Mouse (Mus musculus) adrenal gland, postnatal 36 days (tissue): ENCODE results near the gene Zfr2. TPM values are rescaled to one million over a fixed set of nuclear protein-coding genes. Genes with fewer than 3 reads are reported as not detected.
A peak's percentile ranks its signal among the peaks of the same experiment; 100 is the strongest.
"Not testable (repeated sequence)": the region's sequence is repeated elsewhere in the genome, so short reads cannot be mapped to it uniquely, and the experiment has no call there.

Experiments used
- DNase-seq, 2 experiments: peaks; one replicate each; pipeline ENCODE4 v3.0.0; 2021; ENCODE audit warnings: mixed read lengths in 1 of 2
- total RNA-seq, 2 experiments: library from RNA; stranded (reverse); gene quantifications; 2 replicates each; pipeline ENCODE4 v1.2.3; 2021

Gene Zfr2
- total RNA-seq, 2 experiments from 2014 or later: 9.2 to 14.2 TPM

DNA sequence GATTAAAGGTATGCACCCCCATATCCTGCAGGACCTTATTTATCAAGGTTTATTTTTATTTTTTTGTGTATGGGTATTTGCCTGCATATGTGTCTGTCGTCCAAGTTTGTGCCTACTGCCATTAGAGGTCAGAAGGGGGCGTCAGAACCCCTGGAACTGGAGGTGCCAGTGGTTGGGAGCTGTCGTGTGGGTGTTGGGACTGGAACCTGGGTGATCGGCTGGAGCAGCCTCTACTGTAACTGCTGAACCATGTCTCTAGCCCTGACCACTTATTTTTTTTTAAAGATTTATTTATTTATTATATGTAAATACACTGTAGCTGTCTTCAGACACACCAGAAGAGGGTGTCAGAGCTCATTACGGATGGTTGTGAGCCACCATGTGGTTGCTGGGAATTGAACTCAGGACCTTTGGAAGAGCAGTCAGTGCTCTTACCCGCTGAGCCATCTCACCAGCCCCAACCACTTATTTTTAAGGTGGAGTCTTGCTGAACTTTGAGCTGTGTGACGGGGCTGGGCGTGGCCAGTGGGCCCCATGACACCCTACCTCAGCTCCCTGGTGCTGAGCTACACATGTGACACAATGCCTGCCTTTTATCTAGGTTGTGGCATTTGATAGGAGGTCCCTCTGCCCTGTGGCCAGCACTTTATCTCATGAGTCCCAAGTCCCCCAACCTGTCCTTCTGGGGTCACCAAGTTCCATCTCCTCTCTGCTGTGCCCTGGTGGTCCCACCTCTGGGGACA lies 29.8 kb upstream of the Zfr2 start:
- DNase-seq: no peak

DNA sequence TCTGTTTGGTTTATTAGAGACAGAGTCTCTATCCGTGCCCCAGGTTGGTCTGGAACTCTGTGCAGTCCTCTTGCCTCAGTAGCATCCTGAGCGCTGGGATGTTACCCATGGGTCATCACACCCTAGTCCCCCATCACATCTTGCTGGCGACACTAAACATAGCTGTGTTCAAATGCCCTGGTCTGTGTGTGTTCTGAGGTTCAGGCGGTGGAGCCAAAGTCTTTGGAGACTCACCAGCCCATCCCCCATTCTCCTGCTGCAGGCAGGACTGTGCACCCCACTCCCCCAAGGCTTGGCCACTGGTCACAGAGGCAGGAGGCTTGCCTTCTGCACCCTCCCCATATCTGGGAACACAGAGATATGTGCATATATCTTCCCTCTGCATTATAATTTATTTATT lies 28.8 kb upstream of the Zfr2 start:
- no peak for DNase-seq

- DNase-seq: no peak
Observed at GRCm38 (mm10) chr10:81210154-81210553, 22.8 kb upstream of the Zfr2 start.

DNA sequence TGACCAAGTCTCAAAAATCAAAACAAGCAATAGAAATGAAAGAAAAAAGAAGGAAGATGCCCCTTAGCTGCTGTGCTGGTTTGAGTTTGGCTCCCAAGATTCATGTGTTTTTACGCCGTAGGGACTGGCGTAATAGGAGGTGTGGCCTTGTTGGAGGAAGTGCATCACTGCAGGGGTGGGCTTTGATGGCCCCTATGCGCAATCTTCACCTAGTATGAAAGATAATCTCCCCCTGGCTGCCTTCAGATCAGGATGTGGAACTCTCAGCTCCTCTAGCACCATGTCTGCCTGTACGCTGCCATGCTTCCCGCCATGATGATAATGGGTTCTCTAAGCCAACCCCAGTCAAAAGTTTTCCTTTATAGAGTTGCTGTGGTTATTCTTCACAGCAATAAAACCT lies 16.7 kb upstream of the Zfr2 start:
- no peak for DNase-seq

- DNase-seq: no peak
Observed at GRCm38 (mm10) chr10:81216810-81217209, 16.1 kb upstream of the Zfr2 start.

GRCm38 (mm10) chr10:81217267-81217666 lies 15.7 kb upstream of the Zfr2 start:
- DNase-seq: not testable (repeated sequence)

GRCm38 (mm10) chr10:81217964-81218363 lies 15.0 kb upstream of the Zfr2 start:
- DNase-seq: peak; percentile 66 to 77

GRCm38 (mm10) chr10:81221402-81222015 lies 11.4 kb upstream of the Zfr2 start:
- peak in 1 of 2 experiments; percentile 59 for DNase-seq

- not testable (repeated sequence) for DNase-seq
Observed at GRCm38 (mm10) chr10:81223731-81224130, 9.2 kb upstream of the Zfr2 start.

DNA sequence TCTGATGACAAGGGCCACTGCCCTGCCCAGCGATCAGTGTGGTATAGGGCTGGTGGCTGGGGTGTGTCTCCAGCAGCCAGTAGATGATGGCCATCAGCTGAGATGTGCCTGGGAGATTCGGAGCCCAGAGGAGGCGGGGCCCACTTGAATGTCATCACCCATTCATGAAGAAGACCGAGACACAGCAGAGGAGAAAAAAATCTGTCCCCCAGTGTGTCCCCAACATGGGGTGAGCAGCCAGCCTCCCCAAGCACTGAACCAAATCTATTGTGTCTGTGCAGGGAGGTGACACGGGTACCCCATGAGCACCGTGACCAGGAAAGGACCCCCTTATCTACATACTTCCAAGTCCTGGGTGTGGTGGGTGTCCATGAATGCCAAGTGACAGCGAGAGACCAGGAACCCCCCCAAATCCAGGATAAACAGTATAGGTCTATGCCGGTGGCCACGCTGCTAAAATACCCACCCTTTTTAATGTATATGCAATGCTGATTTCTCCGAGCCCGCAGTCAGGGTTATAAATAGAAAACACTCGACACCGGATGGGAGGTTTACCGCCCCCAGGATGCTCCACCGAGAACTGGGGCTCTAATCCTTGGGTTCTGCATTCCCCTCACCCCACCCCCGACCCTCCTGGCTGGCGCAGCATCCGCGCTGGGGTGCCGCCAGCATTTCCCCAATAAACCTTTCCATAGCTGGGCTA lies 3.1 kb upstream of the Zfr2 start:
- no peak for DNase-seq

- DNase-seq: peak in 1 of 2 experiments; percentile 28
Observed at GRCm38 (mm10) chr10:81230438-81231332, 2.3 kb upstream of the Zfr2 start, which contains the start of gene Atcay. Gene Atcay, minus strand, starts transcription at chr10:81230833.

GRCm38 (mm10) chr10:81231436-81231835 lies 1.5 kb upstream of the Zfr2 start:
- DNase-seq: no peak

- DNase-seq: no peak
Observed at GRCm38 (mm10) chr10:81233226-81233585, 251 bp downstream of the Zfr2 start.

DNA sequence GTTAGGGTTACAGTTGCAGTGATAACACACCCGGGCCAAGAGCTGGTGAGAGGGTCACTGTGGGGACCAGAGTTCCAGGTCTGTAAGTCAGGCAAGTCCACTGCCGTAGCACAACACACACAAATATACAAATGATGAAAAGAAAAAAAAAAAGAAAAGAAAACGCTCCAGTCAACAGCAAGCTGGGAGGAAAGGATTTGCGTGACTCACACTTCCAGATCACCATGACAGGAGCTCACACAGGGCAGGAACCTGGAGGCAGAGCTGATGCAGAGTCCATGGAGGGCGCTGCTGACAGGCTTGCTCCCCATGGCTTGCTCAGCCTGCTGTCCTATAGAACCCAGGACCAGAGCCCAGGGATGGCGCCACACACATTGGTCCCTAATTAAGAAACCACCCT lies 1.3 kb downstream of the Zfr2 start:
- peak in 1 of 2 experiments; percentile 30 for DNase-seq

DNA sequence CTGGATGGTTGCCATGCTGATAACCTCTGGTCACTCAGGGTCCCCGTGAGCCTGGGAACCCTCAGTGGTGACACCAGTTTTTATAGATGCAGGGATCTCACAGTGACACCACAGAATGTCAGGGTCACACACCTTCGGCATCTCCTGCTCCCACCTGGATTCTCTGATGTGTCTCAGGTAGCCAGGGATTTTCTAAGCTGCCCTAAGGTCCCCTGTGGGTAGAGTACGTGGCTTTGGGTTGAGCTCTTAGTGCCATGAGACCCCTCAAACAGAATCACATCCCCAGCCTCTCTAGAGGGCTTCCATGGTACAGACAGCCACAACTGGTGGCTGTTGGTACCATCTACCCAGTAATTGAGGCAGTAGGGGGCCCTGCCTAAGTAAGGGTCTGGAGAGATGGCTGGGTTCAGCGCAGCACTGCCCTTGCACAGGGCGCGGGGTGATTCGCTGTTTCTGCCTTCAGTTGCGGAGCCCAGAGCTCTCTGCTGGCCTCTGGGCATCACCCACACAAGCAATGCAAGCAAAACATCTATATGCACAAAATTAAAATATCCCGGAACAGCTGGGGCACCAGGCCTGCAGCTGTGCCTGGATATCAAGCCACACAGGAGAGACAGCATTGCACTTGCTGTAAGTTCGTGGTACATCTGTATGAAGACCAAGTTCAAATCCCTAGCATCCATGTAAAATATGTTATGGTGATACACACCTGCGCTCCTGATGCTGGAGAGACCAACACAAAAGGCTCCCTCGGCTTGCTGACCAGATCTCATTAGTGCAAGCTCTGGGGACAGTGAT lies 3.7 kb downstream of the Zfr2 start:
- no peak for DNase-seq

- DNase-seq: no peak
Observed at GRCm38 (mm10) chr10:81238618-81239017, 5.7 kb downstream of the Zfr2 start.

GRCm38 (mm10) chr10:81240876-81241275 lies 7.9 kb downstream of the Zfr2 start:
- peak; percentile 59 to 72 for DNase-seq

DNA sequence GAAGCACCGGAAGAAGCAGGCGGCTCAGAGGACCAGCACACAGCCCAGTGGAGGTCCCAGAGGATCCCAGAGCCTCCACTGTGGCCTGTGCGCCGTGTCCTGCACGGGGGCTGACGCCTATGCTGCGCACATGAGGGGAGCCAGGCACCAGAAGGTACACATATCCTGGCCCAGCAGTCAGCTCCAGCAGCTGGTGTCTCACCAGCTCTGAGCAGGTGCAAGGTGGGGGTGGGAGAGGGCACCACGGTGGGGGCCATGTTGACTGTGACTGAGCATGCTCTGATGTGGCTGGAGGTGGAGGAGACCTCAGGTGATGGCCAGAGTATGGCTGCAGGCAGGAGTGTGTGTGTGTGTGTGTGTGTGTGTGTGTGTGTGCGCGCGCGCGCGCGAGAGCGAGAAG lies 9.1 kb downstream of the Zfr2 start:
- no peak for DNase-seq

DNA sequence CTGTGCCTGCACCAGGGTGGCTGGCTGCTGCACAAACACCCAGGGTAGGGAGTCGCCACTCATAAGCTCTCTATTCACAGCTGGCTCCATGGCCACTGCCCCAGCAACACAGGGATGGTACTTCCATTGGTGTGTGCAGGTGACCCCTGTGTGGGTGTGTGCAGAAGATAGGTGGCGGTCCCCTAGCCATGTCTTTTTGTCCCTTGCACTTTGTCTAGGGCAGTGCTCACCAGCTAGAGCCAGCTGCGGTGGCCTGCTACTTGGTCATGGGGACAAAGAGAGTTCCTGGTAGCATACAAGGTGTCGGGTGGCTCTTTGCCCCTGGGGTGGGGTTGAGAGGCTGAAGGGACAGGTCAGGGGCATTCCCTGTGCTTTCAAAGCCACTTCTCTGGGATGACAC lies 11.2 kb downstream of the Zfr2 start:
- no peak for DNase-seq

DNA sequence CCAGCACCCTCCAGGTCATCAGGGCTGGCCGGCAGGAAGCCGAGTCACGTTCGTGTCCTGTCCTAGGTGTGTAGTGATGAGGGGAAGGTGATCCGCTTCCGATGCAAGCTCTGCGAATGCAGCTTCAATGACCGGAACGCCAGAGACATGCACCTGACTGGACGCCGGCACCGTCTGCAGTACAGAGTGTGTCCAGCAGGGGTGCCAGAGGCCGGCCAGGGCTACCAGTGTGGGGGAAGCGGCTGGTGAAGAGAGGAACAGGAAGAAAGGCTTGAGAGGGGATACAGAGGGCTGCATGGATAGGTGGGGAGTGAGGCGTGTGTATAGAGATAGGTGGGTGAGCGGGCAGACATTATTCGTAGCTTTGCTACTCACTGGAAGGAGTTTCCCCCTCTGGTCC lies 11.6 kb downstream of the Zfr2 start:
- DNase-seq: peak; percentile 81 to 87

DNA sequence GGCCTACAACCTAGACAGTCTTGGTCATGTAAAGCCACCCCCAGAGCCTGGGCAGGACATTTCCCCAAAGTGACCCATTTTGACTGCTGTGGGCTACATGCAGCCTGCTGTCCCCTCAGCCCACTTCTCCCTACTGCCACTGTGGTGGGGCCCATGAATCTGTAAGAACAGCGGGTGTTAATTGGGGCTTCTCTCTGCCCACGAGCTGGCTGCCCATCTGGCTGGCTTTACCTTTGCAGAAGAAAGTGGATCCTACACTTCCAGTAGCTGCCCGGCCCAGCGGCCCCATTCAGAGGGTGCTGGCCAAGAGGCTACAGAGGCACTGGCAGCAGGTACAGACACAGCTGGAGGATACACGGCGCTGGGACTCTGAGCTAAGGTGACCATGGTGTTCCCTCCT lies 12.2 kb downstream of the Zfr2 start:
- DNase-seq: no peak
